Comparison of ENCODE assay signal across 8 mouse cellular contexts in genomic region chr6:83443441-83444340, GRCm38 (mm10). TPM values are rescaled to one million over a fixed set of nuclear protein-coding genes. Genes with fewer than 3 reads are reported as not detected.
DNase-seq lines count a peak whose midpoint lies in the region; ATAC-seq lines count a peak whose summit lies in the region.

No protein-coding gene starts in this region.

- H3K9me3 ChIP-seq in limb, embryonic 11.5 days (ENCODE audit: control insufficient read depth, low read length): no peaks in the 10 kb centered on the region
- H3K9me3 ChIP-seq in midbrain, embryonic 12.5 days: no peaks in the 10 kb centered on the region
- no peaks in the 10 kb centered on the region for H3K9me3 ChIP-seq in stomach, embryonic 16.5 days (replicated peaks; ENCODE audit: control insufficient read depth, low read length)

- H3K4me3 ChIP-seq in limb, embryonic 11.5 days (ENCODE audit: low read depth, low read length): no peak overlapping the region
- 0 out of 2 replicates have a peak overlapping the region, but pooled peaks have one; percentile 4 for H3K4me3 ChIP-seq in midbrain, embryonic 12.5 days
- H3K4me3 ChIP-seq in stomach, embryonic 16.5 days (replicated peaks; ENCODE audit: low read length): peak overlapping the region; percentile 16; the same call in 1 of the 2 replicates

- DNase-seq in adrenal gland, postnatal 10 days: peak; percentile 90
- DNase-seq in cerebellum, postnatal 36 days: peak; percentile 74 to 81
- DNase-seq in heart, adult 18-20 months: peak; percentile 85 to 88
- peak; percentile 96 for DNase-seq in kidney, adult 11 months
- no peak for DNase-seq in limb, embryonic 11.5 days (ENCODE audit: low spot score)
- no peak for DNase-seq in spleen, postnatal 4 days (ENCODE audit: low spot score in 2 of 2)

- peak overlapping the region; percentile 40 for H3K9ac ChIP-seq in limb, embryonic 11.5 days (ENCODE audit: low read length)
- H3K9ac ChIP-seq in midbrain, embryonic 12.5 days (replicated peaks): peak overlapping the region; percentile 37; the same call in 1 of the 2 replicates
- peak overlapping the region; percentile 48 for H3K9ac ChIP-seq in stomach, embryonic 16.5 days (ENCODE audit: low read length)

- peaks cover 28% of the 10 kb centered on the region for H3K4me1 ChIP-seq in limb, embryonic 11.5 days (ENCODE audit: control insufficient read depth, insufficient read depth, low read length)
- peaks cover 82% of the 10 kb centered on the region for H3K4me1 ChIP-seq in midbrain, embryonic 12.5 days
- peaks cover 72% of the 10 kb centered on the region for H3K4me1 ChIP-seq in stomach, embryonic 16.5 days (ENCODE audit: control insufficient read depth, insufficient read depth, low read length)

- H3K27ac ChIP-seq in limb, embryonic 11.5 days (replicated peaks; ENCODE audit: low read depth, low read length): 0 out of 2 replicates have a peak overlapping the region, but pooled peaks have one; percentile 40
- peak overlapping the region; percentile 99 for H3K27ac ChIP-seq in midbrain, embryonic 12.5 days (replicated peaks)
- H3K27ac ChIP-seq in stomach, embryonic 16.5 days (ENCODE audit: low read length): peak overlapping the region; percentile 91

- no peaks in the 10 kb centered on the region for H3K27me3 ChIP-seq in limb, embryonic 11.5 days (ENCODE audit: control insufficient read depth, insufficient read depth, low read length)
- no peaks in the 10 kb centered on the region for H3K27me3 ChIP-seq in midbrain, embryonic 12.5 days
- no peaks in the 10 kb centered on the region for H3K27me3 ChIP-seq in stomach, embryonic 16.5 days (ENCODE audit: control insufficient read depth, insufficient read depth, low read length)

- WGBS in limb, embryonic 11.5 days: 17% methylated on average over 12 of the region's 13 CpGs
- WGBS in midbrain, embryonic 12.5 days: 7% methylated on average over 13 of the region's 13 CpGs
- 7% methylated on average over 13 of the region's 13 CpGs for WGBS in stomach, embryonic 16.5 days

- H3K4me2 ChIP-seq in limb, embryonic 11.5 days (ENCODE audit: low read depth, severe bottlenecking): no peak overlapping the region
- H3K4me2 ChIP-seq in midbrain, embryonic 12.5 days (replicated peaks): peak overlapping the region; percentile 35
- peak overlapping the region; percentile 65 for H3K4me2 ChIP-seq in stomach, embryonic 16.5 days (ENCODE audit: low read depth, low read length)

- ATAC-seq in limb, embryonic 11.5 days (ENCODE audit: insufficient number of reproducible peaks, low FRiP score, low TSS enrichment, low read depth): no peak
- ATAC-seq in midbrain, embryonic 12.5 days (ENCODE audit: low FRiP score, low read depth): peak; percentile 8; the same call in 1 of the 2 replicates
- ATAC-seq in stomach, embryonic 16.5 days (ENCODE audit: insufficient read depth, low FRiP score): peak; percentile 69

- H3K36me3 ChIP-seq in limb, embryonic 11.5 days (ENCODE audit: control insufficient read depth, insufficient read depth, low read length): peaks cover 3% of the 10 kb centered on the region; the same call in 1 of the 2 replicates
- H3K36me3 ChIP-seq in midbrain, embryonic 12.5 days: peaks cover 36% of the 10 kb centered on the region
- H3K36me3 ChIP-seq in stomach, embryonic 16.5 days (ENCODE audit: control insufficient read depth, insufficient read depth, low read length): no peaks in the 10 kb centered on the region

RNA-seq across cellular contexts. Expression of gene Tet3, which starts 15.2 kb away (rescaled TPM):
- 10 to 100 TPM; 57.4 to 64.4 TPM for total RNA-seq in adrenal gland, postnatal 10 days (2021)
- 10 to 100 TPM; 11.5 to 12.7 TPM for total RNA-seq in heart, adult 18-20 months (2021)
- 32.5 and 35.8 TPM in 2 replicates for polyA plus RNA-seq in limb, embryonic 11.5 days (2014; fragmentation: Nextera tagmentation; extraction: Ambion mirVana)
- polyA plus RNA-seq in midbrain, embryonic 12.5 days (2016; fragmentation: Nextera tagmentation; extraction: Ambion mirVana): 65.0 and 70.2 TPM in 2 replicates
- polyA plus RNA-seq in stomach, embryonic 16.5 days (2015; fragmentation: Nextera tagmentation; extraction: Ambion mirVana): 34.5 and 44.2 TPM in 2 replicates

Comparison
In these comparisons a context has a peak if more than half of its experiments do, and no peak if none do; other contexts are left out.
1. DNase-seq: peak in adrenal gland, postnatal 10 days (single experiment), cerebellum, postnatal 36 days (2 of 2), heart, adult 18-20 months (2 of 2) and kidney, adult 11 months (single experiment); none in limb, embryonic 11.5 days (single experiment) and spleen, postnatal 4 days (0 of 2).
2. H3K27ac ChIP-seq: peak in every context shown above with its lines; median percentile 99 in midbrain, embryonic 12.5 days; 91 in stomach, embryonic 16.5 days; 40 in limb, embryonic 11.5 days.
3. Peak in every context shown above with its lines, with median percentiles within 50 percentile points of each other: H3K9ac ChIP-seq.